Mouse (Mus musculus) testis, adult 2 months (tissue): ENCODE results near the gene Cd300lf.

Experiments used
- CTCF ChIP-seq: fragments of 200-500 bp; IDR thresholded peaks from 2 replicates; pipeline ENCODE4 v1.5.1; 2012; ENCODE audit warnings: low read depth, mild to moderate bottlenecking, inconsistent platforms, low read length, moderate library complexity; ENCODE audit not compliant: control insufficient read depth, insufficient read depth, insufficient replicate concordance
- POLR2A ChIP-seq: fragments of 200-500 bp; IDR thresholded peaks from 2 replicates; pipeline ENCODE4 v1.6.1; 2012; ENCODE audit warnings: low read depth, mild to moderate bottlenecking, inconsistent platforms, low read length, moderate library complexity; ENCODE audit not compliant: control insufficient read depth

DNA sequence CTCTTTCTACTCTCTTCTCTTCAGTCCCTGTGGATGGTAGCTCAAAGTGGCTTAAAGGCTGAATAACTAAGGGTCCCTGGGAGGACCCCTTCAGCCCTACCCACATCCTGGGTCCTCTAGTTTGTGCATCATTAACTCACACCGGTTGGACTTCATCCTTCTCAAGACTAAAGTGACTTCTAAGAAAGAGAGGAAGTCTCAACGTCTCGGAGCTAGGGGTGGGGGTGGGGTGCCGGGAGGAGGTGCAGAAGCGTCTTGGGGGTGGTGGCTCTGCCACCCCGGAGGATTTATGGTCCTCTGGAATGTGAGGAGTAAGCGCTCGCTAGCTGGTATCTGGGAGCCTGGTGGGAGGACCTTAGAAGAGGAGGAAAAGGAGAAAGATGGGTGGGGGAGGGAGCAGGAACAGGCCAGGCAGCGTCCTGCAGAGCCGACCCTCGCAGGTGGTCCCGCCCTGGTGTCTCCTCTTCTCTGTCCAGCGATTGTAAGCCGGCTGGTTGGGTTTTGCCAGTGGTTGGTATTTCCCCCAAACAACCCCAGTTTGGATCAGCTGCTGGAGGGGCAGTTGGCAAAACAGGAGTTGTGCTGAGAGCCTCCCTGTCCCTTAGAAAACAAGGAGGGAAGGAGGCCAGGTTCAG is 30.7 kb upstream of the Cd300lf start:
- TF ChIP-seq CTCF (no peak), POLR2A (no peak)
